Mouse (Mus musculus): ENCODE measurements at regions not wholly inside any gene's neighbourhood (a gene's known extent, or its start where the extent isn't known, plus 50 kb on each side); places are given as distances from the start of the nearest gene placed in this dataset.

DNA sequence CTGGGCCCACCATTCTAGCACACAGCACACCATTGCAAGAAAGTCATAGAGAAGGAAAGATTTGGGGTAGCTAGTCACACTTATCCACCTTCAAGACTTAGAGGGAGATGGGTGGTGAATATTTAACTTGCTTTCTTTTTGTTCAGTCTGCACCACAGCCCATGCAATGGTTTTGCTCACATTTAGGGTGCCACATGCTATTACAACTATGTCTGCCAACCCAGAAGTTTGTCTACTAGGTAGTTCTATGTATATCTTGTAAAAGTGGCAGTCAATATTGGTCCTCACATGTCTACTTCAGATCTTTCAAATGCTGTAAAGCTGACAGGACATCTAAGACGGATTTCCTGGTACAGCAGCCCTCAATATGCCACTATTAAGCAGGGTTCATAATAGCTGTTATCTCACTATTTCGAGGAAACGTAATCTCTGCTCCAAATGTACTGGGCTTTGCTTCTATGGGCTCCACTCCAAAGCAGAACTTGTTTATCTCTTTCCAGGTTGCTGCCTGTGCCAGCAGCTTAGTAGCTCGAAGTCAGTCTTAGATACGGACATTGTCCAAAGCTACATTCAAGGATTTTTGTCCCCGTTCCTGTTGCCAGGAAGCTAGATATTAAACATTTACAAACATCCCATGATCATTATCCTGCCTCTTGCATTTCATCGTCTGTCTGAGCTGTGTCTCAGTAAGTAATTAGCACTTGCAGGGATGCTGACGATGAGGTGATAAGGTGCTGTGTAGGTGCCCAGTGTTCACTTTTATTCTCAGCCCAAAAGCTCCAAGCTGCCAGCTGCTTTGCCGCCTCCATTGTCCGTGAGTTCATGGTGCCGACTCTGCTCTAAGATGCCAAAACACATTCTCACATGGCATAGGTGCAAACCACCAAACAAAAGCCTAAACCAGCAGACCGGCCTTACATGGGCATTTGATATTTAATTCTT, 327.8 kb upstream of the Robo2 start:
- DNase-seq, result peak in 1 of 2 experiments; percentile 9

DNA sequence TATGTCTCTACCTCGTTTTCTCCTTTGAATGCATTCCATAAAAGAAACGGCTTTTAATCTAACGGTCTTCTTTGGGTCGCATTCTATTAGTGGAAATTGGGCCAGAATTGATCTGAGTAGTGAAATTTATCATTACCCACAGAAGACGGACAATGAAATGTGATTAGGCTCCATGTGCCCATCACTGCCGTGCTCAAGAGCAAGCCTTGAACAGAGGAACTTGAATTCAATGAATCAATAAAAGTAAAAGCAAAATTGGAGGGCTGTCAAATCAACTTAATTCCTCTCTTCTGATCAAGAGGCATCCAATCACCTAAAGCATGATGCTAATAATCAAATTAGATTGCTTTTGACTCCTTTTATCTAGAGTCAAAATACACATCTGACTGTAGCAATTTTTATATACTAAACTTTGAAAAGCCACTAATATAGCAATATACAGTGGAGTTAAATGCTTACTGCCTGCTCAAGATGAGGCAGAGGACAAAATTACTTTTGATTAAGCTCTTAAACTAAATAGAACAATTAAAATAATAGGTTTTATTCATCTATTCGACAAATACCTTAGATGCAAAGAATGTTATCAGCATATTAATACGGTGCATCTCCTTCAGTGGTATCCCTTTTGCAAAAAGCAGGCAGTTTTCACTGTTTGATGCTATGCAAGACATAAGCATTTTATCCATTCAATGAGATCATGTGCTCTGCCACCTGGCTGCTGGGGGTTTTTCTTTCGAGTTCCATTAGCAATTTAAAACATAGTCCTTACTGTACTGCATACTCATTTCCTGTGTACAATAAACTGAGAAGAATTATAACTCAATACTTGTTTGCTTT, 321.5 kb upstream of the Robo2 start:
- no peak for DNase-seq

DNA sequence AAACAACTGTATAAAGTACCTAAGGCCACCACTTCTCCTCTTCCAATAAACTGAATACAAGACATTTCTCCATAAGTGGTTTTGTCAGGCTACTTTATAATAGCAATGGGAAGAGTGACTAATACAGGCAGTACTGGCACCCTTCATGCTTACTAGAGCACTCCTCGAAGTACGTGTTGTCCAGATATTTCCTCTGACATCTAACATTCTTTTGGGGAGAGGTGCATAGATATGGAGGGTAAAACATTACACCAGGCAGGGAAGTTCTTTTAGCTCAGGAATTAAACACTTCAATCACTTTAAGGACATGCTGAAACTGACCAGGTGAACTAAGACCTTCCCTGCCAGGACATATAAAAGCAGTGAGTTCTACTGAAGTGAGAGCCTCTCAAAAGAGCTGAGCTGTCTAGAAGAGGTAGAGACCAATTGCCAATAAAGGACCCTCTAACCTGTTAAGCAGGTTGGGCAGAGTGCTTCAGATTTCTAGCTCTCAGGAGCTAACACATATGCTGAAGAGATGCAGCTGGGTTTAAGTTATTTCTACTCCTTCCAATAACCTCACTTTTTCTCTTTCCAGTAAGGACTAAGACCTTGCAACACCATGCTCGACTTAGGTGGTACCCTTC, 318.7 kb upstream of the Robo2 start:
- DNase-seq, result no peak

DNA sequence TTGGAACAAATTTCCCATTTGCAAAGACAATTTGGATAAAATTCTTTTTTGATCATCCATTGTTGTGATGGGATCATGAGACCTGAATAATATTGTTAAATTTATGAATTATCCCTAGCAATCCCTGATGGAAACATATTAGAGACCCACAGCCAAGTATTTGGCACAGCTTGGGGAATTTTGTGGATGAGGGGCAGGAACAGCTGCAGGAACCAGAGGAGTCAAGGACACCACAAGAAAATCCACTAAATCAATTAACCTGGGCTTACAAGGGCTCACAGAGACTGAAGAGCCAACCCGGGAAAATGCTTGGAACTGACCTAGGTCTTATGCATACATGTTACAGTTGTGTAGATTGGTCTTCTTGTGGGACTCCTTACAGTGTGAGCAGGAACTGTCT, 311.6 kb upstream of the Robo2 start:
- no peak for DNase-seq

DNA sequence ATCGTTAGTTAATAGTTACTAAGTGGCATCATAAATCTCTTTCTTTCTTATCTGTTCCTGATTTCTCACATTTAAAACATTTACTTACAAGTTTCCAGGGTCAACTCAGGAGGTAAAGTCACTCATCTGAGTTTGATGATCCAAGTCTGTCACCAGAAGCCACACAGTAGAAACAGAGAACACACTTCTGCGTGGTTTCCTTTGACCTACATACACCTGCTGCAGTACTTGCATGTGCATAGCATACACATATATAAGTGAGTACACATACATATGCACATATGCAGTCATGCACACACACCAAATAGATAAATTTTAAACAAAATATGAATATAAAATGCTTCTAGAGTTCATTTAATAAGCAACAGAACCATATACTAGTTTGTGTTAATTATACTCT, 306.5 kb upstream of the Robo2 start:
- DNase-seq, result no peak

DNA sequence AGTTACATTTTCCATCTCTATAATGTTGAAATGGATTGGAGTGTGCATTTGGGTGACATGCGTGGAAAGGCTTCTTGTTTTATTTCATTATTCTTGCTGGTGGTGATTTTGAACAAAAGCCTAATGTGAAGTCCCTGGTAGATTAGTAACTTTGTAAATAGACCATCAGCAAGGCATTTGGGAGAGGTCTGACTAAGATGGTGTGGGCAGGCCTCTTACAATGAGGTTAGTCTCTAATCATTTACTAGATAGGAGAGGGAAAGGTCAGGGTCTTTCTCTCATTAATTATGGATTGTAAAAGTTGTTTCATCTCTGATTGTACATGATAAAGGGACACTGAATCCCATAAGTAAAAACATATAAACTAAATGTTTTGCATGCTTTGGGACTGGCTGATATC, 306.0 kb upstream of the Robo2 start:
- no peak for DNase-seq

DNA sequence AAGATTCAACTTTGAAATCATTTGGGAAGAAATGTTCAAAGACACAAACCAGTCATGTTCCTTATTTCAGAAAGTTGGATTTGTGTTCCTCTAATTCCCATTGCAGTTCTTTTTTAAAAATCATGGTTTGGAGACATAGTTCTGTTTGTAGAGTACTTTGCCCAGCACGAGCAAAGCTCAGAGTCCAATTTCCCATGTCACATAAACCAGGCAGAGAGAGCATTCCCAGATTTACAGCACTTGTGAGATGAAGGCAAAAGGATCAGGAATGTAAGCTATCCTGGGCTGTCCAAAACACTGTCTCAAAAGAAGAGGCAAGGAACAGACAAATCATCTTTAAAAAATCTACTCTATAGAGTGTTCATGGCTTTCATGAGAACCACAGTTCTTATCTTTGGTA, 303.3 kb upstream of the Robo2 start:
- DNase-seq, result no peak

DNA sequence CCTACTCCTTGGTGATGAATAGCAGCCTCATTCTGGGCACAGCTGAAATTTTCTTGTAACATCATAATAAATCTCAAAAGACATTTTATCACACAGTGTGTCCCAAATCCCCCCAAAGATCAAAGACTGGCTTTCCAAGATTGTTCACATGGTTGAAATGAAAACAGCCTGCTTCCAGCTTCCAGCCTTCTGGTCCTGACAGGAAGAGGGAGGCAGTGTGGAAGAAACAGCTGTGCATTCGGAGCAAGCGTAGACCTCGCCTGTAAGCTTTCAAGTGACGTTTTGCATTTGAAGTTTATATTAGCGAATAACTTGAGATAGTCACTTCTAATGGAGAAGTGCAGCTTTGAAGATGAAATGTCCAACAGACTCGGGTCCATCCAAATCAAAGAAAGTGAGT, 300.9 kb upstream of the Robo2 start:
- no peak for DNase-seq

DNA sequence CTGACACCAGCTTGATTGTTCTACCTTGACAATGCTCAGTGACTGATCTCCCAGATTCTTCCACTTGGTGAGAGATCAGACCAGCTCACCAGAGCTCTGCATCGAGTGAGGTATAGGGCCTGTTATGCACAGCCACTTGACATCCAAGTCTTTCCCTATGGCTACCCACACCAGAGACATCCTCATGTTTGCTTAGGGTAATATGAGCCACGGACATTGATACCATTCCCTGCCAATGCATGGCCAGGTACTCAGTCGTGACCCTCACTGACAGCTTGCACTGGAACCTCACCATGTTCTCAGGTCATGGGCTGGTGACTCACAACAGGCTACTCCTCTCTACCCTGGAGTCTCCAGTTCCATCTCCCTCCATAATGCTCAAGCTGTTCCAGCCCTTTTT, 290.4 kb upstream of the Robo2 start:
- no peak for DNase-seq

DNA sequence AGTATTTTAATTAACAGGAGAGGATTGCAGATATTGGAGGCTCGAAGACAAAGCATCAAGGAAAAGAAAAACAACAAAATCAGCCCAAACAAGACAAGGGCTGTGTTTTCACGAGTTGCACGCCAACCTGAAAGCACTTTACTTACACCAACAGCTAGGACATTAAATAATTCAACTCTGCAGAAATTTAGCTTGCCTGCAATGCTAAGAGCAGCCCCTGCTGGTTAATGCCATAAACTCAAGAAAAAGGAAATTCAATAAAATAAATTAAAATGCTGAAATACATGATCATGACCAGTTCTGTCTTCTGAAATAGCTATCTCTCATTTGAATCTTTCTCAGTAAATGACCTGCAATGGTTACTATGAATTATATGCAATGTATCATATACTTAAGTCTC, 271.7 kb upstream of the Robo2 start:
- DNase-seq, result peak in 1 of 2 experiments; percentile 4

DNA sequence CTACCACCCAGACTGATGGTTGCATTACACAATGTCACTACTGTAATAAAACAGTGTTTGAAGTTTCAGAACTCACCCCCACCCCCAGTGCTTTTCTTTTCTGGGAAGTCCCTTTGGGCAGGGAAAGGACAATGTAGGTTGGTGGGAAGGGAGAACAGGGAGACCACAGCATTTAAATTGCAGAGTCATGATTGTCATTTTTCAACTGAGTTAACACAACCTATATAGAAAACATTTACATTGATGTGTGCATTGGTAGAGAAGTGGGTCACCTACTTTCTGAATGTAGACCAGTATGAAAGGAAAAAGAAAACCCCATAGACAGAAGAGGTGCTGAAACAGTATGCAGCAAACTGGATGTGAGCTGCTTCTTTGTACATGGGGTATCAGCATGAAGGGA, 264.0 kb upstream of the Robo2 start:
- no peak for DNase-seq

DNA sequence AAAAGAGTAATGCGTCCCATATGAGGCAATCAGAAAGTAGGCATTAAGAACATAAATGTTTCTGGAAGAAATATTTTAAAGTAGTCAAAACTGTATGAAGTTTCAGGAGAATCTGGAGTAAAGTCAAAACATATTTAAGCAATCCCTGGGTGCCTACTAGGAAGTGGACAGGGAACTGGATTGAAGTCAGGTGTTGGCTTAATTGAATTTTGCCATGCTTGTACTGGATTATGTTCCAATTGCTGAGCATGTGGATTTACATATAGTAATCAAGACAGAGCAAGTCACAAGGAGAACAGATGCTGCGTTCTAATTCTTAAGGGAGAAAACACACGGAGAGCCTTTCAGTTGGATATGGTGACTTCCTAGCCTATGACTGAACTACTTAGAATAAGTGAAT, 259.8 kb upstream of the Robo2 start:
- DNase-seq, result no peak

DNA sequence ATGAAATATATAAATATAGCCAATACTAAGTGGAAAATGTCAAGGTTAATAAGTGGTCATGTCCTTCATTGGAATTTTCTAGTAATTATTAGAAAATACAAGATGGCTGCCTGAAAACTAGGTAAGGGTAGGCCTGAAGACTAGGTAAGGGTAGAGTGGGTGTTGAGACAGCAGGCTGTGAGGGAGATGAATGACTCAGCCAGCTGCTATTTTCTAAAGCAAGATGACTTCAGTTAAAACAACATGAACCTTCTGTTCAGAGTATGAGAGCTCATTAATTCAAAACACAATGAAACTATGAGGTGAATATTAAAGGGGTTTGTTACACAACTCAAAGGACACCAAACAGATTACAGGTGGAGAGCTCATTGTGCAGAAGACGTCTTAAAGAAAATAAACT, 252.7 kb upstream of the Robo2 start:
- no peak for DNase-seq

DNA sequence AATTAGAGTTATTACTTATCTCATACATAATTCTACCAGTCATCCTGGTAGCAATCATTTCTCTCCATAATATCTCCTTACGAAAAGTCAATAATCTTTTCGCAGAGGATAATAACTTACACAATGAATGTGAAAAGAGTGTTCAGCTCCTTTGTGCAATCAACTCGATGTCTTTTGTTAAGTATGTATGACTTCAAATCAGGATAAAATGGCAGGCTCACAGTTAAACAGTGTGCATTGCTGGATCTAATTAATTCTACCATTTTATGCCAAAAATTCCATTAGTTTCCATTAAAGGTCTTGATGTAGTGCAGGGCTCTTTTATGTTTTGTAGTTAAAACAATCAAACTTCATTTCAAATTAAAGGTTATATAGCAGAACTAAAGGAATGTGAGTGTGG, 239.6 kb upstream of the Robo2 start:
- no peak for DNase-seq

DNA sequence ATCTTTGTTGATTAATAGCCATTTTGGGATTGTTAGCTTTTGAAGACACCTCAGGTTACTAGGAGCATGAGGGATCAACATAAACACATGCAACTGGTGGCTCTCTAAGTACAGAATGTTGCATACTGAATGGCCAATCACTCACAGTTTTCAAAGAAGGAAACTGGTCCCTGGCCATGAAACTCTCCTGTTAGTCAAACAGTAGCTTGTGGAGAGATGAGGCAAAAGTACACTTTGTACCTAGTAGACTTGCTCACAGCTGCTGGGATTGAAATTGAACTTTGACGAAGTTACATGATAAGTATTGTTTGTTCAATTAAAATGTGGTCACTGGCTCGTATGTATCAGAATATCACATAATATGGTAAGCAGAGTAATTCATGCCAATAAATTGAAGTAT, 237.6 kb upstream of the Robo2 start:
- DNase-seq, result no peak

DNA sequence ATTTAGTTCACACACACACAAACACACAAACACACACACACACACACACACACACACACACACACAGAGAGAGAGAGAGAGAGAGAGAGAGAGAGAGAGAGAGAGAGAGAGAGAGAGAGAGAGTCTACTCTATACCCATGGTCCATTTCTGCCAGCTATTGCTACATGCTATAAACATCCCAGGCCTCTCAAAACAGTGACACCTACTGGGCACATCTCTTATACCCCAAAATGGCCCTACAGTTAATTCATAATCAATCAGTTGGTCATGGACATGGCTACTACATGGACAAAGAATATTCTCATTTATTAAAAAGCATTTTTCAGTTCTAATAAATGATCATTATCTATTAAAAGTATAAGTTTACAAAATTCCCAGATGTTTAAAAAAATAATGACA, 236.8 kb upstream of the Robo2 start:
- peak; percentile 7 to 9 for DNase-seq

DNA sequence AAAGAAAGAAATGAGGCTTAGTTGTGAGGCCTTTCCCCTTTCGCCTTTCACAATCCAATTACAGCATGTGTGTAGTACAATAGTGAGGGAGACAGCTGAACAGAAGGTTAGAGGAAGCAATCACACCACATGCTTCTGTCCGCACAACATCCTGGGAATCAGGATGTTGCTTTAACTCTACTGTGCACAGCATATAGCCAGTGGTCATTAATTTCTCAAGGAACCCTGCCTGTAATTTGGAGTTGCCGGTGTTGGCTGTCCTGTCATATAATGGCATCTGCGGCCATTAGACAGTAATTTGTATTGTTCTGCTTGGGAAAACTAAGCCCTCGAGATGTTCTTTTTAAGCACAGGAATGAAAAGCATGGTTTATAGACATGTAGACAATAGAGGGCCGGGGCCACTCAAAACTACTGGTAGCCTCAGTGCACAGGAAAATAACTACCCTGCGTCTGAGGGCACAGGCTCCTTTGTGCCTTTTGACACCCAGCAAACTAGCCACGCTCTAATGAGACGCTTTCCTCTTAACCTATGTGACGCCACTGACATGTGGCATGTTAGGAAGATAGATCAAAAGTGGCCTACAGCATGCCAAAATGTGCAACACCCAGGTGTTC, 233.2 kb upstream of the Robo2 start:
- no peak for DNase-seq

DNA sequence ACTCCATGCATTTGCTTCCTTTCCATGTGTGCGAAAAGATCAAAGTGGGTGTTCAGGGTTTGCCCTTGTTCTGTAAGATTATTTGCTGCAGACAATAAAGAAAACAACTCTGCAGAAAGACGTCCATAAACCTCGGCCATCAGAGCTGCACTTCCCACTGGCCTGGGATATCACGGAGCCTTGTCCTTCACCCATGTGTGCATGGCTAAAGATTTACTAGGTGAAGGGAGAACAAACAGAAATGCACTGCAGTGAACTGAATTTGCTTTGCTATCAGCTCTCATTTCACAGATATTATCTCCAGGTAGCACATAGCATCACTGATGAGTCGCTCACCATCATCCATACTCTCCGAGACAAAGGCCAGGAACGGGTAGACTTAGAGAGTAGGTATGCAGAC, 228.2 kb upstream of the Robo2 start:
- no peak for DNase-seq

DNA sequence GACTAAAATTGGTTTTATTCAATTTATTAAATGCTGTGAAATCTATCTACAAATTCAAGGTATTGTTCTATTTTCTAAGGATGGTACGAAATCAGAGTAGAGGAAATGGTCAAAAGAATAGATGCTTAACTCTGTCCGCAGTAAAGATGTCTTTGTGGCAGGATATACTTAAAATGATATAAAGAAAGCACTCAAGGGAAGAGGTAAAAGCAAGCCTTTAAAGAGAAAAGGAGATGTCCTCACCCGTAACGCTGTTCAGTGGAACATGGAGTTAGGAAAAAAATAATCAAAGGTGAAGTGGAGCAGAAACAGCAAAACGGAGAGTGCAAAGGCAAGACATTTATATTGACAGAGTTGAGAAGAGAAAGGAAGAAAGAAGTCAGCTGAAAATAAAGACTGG, 226.0 kb upstream of the Robo2 start:
- no peak for DNase-seq

DNA sequence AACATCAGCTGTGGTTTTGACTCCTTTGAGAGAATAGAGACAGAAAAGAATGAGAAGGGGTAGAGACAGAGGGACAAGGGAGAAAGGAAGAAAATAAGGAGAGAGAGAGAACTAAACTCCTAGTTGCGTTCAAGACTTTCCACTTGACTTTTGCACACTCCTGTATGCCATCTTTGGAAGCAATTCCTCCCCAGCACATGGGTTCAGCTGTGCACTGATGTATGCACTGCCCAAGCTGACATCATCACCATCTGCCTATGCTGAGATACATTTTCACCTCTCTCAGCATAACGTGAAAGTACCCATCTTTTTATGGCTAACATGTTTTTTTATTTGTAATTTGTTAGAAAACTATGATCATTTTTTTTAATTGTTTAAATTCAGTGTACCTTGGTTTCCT, 214.2 kb upstream of the Robo2 start:
- no peak for DNase-seq

DNA sequence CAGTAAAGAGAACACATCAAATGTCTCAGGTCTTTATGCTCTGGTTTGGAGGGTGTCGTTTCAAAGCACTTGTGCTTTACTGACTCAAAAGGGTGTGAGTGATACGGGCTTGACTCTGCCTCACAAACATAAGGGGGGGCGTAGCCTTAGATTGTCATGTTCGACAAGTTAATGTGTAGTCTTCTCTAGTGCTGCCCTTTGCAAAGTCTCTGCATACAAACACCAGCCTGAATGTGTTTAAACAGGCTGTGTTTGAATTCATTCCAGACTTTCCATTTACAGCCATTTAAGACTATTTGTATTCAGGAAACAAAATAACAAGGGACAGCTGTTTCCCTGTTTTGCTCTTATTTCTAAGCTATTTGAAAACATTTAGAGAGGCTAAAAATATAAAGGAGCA, 200.4 kb upstream of the Robo2 start:
- no peak for DNase-seq

DNA sequence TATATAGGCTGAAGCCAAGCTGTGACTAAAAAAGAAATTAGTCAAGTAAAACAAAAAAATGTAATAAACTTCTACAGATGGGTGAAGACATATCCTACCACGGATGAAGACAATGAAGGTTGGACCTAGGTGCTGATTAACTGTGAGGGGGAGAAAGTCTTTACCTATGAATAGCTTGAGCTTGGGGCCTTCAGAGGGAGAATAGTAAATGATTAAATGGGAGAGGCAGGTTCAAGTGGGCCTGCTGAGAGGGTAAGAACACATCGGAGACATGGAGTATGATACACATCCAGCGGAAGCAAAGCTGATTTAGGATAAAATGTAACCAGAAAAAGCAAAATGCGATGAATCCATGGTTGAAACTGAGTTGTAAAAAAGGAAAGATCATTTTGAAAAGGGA, 197.9 kb upstream of the Robo2 start:
- no peak for DNase-seq

DNA sequence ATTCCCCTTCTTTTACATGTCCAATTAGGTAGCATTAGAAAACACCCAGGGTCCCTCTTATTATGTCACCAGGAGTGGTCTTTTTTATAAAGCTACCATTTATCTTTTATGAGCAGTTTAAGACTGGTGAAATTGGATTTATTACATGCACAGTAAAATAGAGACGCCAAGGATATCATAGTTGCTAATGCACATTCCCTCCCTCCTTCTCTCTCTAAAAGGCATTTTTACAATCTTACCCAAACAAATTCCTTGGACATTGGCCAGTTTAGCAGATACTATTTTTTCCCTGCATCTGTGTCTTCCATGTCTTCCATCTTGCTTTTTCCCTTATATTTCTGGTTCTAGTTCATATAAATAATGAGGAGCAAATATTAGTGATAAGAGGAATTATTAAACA, 186.7 kb upstream of the Robo2 start:
- DNase-seq, result no peak
